Mouse (Mus musculus): ENCODE measurements around the gene Fam222a.

- TF ChIP-seq CTCF (IDR thresholded peaks at IDR 0.05; ENCODE audit: low read depth, low read length): no peak
- no peak for TF ChIP-seq EP300 (IDR thresholded peaks at IDR 0.05; ENCODE audit: insufficient read depth, low read depth, low read length)
- no peak for TF ChIP-seq POLR2A (IDR thresholded peaks at IDR 0.05; ENCODE audit: insufficient read depth, low read length)
Measured at GRCm38 (mm10) chr5:114556109-114556508, 11.7 kb upstream of the Fam222a start.

All from ES-Bruce4 (cell line).